Mouse (Mus musculus) forelimb bud, embryonic 11.5 days (tissue): ENCODE data around the gene Lrp1.
"Not testable (repeated sequence)": the region's sequence is repeated elsewhere in the genome, so short reads cannot be mapped to it uniquely, and the experiment has no call there.

Experiments
- DNase-seq: peaks from one replicate; pipeline ENCODE4 v3.0.0-alpha.2; 2012; ENCODE audit warnings: low read depth, low spot score

The Lrp1 gene

GRCm38 (mm10) chr10:127620406-127621190, at the start of gene Lrp1:
Lrp1 (minus strand) TSS chr10:127621148.
- peak; percentile 61 for DNase-seq

- DNase-seq, result no peak
Measured at GRCm38 (mm10) chr10:127670185-127670584, 49.2 kb upstream of the Lrp1 start.

- DNase-seq, result no peak
Measured at GRCm38 (mm10) chr10:127669170-127669569, 48.2 kb upstream of the Lrp1 start.

- peak; percentile 62 for DNase-seq
Measured at GRCm38 (mm10) chr10:127668093-127669050, 47.4 kb upstream of the Lrp1 start, which contains the start of gene Nab2. Nab2 (minus strand) TSS chr10:127668568.

GRCm38 (mm10) chr10:127667269-127668092, 46.5 kb upstream of the Lrp1 start:
- peak; percentile 96 for DNase-seq

GRCm38 (mm10) chr10:127666501-127667268, 45.7 kb upstream of the Lrp1 start, which contains the start of gene Nemp1:
Nemp1 (plus strand) TSS chr10:127666901.
- DNase-seq, result peak; percentile 83

- no peak for DNase-seq
Measured at GRCm38 (mm10) chr10:127665366-127666181, 44.6 kb upstream of the Lrp1 start.

GRCm38 (mm10) chr10:127664891-127665290, 43.9 kb upstream of the Lrp1 start:
- no peak for DNase-seq

- no peak for DNase-seq
Measured at GRCm38 (mm10) chr10:127664166-127664565, 43.2 kb upstream of the Lrp1 start.

- no peak for DNase-seq
Measured at GRCm38 (mm10) chr10:127663590-127663989, 42.6 kb upstream of the Lrp1 start.

- no peak for DNase-seq
Measured at GRCm38 (mm10) chr10:127662666-127663253, 41.8 kb upstream of the Lrp1 start.

GRCm38 (mm10) chr10:127661915-127662663, 41.1 kb upstream of the Lrp1 start:
- peak; percentile 43 for DNase-seq

GRCm38 (mm10) chr10:127661291-127661914, 40.5 kb upstream of the Lrp1 start:
- DNase-seq, result no peak

GRCm38 (mm10) chr10:127659551-127659950, 38.6 kb upstream of the Lrp1 start:
- no peak for DNase-seq

- DNase-seq, result no peak
Measured at GRCm38 (mm10) chr10:127658076-127658475, 37.1 kb upstream of the Lrp1 start.

GRCm38 (mm10) chr10:127657617-127658016, 36.7 kb upstream of the Lrp1 start:
- not testable (repeated sequence) for DNase-seq

- DNase-seq, result no peak
Measured at GRCm38 (mm10) chr10:127654970-127655579, 34.1 kb upstream of the Lrp1 start.
